Mouse (Mus musculus) kidney, adult 2 months (tissue): ENCODE results near the gene Lrmda. TPM values are rescaled to one million over a fixed set of nuclear protein-coding genes. Genes with fewer than 3 reads are reported as not detected.

Source experiments
- DNase-seq: peaks from one replicate; pipeline ENCODE4 v3.0.0; 2021
- H3K27ac ChIP-seq: fragments of 200-500 bp; 2 replicates; pipeline ENCODE4 v1.5.1; 2012; ENCODE audit warnings: low read depth, low read length, control low read depth, inconsistent platforms; ENCODE audit not compliant: insufficient read depth
- H3K27me3 ChIP-seq: fragments of 200-500 bp; replicated peaks from 2 replicates; pipeline ENCODE4 v1.6.1; 2012; ENCODE audit warnings: mild to moderate bottlenecking, moderate library complexity, low read length, inconsistent platforms; ENCODE audit not compliant: control insufficient read depth, insufficient read depth
- H3K36me3 ChIP-seq: fragments of 200-500 bp; 2 replicates; pipeline ENCODE4 v1.6.1; 2012; ENCODE audit warnings: mild to moderate bottlenecking, moderate library complexity, low read length, inconsistent platforms; ENCODE audit not compliant: control insufficient read depth, insufficient read depth
- H3K4me1 ChIP-seq: fragments of 200-500 bp; 2 replicates; pipeline ENCODE4 v1.6.1; 2011; ENCODE audit warnings: low read length; ENCODE audit not compliant: control insufficient read depth, insufficient read depth
- H3K4me3 ChIP-seq: fragments of 200-500 bp; 2 replicates; pipeline ENCODE4 v1.5.1; 2011; ENCODE audit warnings: mild to moderate bottlenecking, low read depth, low read length, control low read depth; ENCODE audit not compliant: insufficient read depth
- CTCF ChIP-seq: fragments of 200-500 bp; conservative IDR thresholded peaks from 2 replicates; pipeline ENCODE4 v1.5.1; 2011; ENCODE audit warnings: low read depth, mild to moderate bottlenecking, control low read depth, low read length, moderate library complexity, mixed read lengths; ENCODE audit not compliant: insufficient read depth, insufficient read length
- POLR2A ChIP-seq: fragments of 200-500 bp; IDR thresholded peaks from one replicate; pipeline ENCODE4 v1.6.1; 2011; ENCODE audit warnings: low read depth, low read length, control low read depth
- WGBS: fragments of 180-500 bp; shearing (Covaris S2); methylation state at CpG from one replicate; pipeline ENCODE4 v1.1.7; 2018; 5-methylcytosine and 5-hydroxymethylcytosine counted together
- polyA plus RNA-seq: library from polyadenylated mRNA; depleted of rRNA; stranded (reverse); fragments of >200 nt; gene quantifications from 2 replicates; pipeline ENCODE4 v1.2.3, GENCODE M21; 2012; rRNA removed

Gene Lrmda
- polyA plus RNA-seq, 1 experiment, result 3.3 TPM

GRCm38 (mm10) chr14:23093306-23093705, 1073.8 kb downstream of the Lrmda start:
- no peak overlapping the region for H3K4me3 ChIP-seq
- DNase-seq, result no peak
- H3K36me3 ChIP-seq, result no peaks in the 10 kb centered on the region
- H3K4me1 ChIP-seq, result no peaks in the 10 kb centered on the region
- no peaks in the 10 kb centered on the region for H3K27me3 ChIP-seq
- no peak overlapping the region for H3K27ac ChIP-seq
- TF ChIP-seq CTCF, result no peak
- no peak for TF ChIP-seq POLR2A
- 91% methylated on average over 4 of the region's 4 CpGs for WGBS

- WGBS, result 48% methylated on average over 5 of the region's 5 CpGs
- Histone ChIP-seq H3K27me3 (no peaks in the 10 kb centered on the region), H3K36me3 (no peaks in the 10 kb centered on the region), H3K4me1 (no peaks in the 10 kb centered on the region), H3K4me3 (no peak overlapping the region), H3K27ac (no peak overlapping the region)
- no peak for DNase-seq
- no peak for TF ChIP-seq POLR2A
Observed at GRCm38 (mm10) chr14:23094546-23095157, 1075.1 kb downstream of the Lrmda start.

GRCm38 (mm10) chr14:23095158-23096016, 1075.9 kb downstream of the Lrmda start:
- WGBS, result 44% methylated on average over 10 of the region's 10 CpGs

GRCm38 (mm10) chr14:23096017-23096336, 1076.5 kb downstream of the Lrmda start:
- no peak overlapping the region for H3K27ac ChIP-seq
- H3K27me3 ChIP-seq, result no peaks in the 10 kb centered on the region
- no peaks in the 10 kb centered on the region for H3K36me3 ChIP-seq
- TF ChIP-seq POLR2A, result no peak
- no peak for TF ChIP-seq CTCF
- no peak for DNase-seq
- WGBS, result 65% methylated on average over 3 of the region's 3 CpGs
- no peak overlapping the region for H3K4me3 ChIP-seq
- H3K4me1 ChIP-seq, result no peaks in the 10 kb centered on the region

More at GRCm38 (mm10) chr14:23095158-23096016, 1075.9 kb downstream of the Lrmda start:
- peak; percentile 69 for DNase-seq
- Histone ChIP-seq H3K27me3 (no peaks in the 10 kb centered on the region), H3K27ac (no peak overlapping the region), H3K4me1 (no peaks in the 10 kb centered on the region), H3K36me3 (no peaks in the 10 kb centered on the region), H3K4me3 (no peak overlapping the region)
- no peak for TF ChIP-seq POLR2A
- TF ChIP-seq CTCF, result no peak

- Histone ChIP-seq H3K4me3 (no peak overlapping the region), H3K36me3 (no peaks in the 10 kb centered on the region), H3K27ac (no peak overlapping the region), H3K27me3 (no peaks in the 10 kb centered on the region), H3K4me1 (no peaks in the 10 kb centered on the region)
- DNase-seq, result no peak
- TF ChIP-seq POLR2A, result no peak
- TF ChIP-seq CTCF, result no peak
- 80% methylated on average over 4 of the region's 4 CpGs for WGBS
Observed at GRCm38 (mm10) chr14:23096405-23096804, 1076.9 kb downstream of the Lrmda start.

Other genes with a start within 250 kb of the Lrmda start
- gene Vdac2, start 194.5 kb upstream of the Lrmda start, polyA plus RNA-seq, result 140 and 166 TPM in 2 replicates
- gene Comtd1, start 170.7 kb upstream of the Lrmda start, polyA plus RNA-seq, result 30.3 and 35.2 TPM in 2 replicates
- gene Zfp503, start 30.1 kb upstream of the Lrmda start, polyA plus RNA-seq, result 56.9 and 85.8 TPM in 2 replicates